Mouse (Mus musculus): ENCODE results near the gene Coa4.
A peak's percentile ranks its signal among the peaks of the same experiment; 100 is the strongest.

Coa4 gene

GRCm38 (mm10) chr7:100572061-100572460 is 35.2 kb downstream of the Coa4 start:
- no peak for TF ChIP-seq GATA4 (IDR thresholded peaks at IDR 0.05; ENCODE audit: insufficient replicate concordance, low read length)

DNA sequence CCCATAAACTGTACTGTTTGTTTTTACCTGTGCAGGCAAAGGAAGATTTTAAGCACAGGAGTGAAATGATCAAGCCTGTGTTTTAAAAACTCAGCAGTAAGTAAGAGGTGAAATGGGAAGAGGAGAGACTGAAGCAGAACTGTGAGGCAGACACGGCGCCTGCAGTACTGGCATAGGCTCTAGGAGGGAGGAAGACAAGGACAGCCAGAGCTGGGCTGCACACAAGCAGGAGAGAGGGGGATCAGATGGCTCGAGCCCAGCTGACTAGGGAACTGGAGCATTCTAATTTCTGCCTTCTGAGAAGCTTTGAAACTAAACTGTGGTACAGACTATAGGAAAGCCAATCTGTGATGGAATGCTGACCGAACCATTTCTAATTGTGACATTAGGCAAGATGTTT is 35.8 kb downstream of the Coa4 start:
- TF ChIP-seq GATA4 (IDR thresholded peaks at IDR 0.05; ENCODE audit: insufficient replicate concordance, low read length), result no peak

DNA sequence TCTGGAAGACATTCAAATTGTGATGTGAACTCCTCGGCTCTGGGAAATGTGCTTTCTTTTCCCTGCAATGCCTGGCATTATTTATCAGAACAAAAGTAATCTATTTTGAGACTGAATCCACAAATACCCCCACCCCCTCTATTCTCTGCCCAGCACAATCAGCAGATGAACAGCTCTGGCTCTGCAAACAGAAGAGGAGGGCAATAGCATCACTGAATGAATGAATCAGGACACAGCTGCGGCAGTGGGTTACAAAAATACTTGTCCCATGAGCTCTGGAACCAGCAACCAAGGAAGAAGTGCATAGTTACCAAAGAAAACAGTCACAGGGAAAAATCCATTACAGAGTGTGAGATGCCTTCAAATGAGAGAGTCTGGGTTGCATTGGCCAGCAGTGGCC is 41.9 kb downstream of the Coa4 start:
- TF ChIP-seq GATA4 (IDR thresholded peaks at IDR 0.05; ENCODE audit: insufficient replicate concordance, low read length), result no peak

GRCm38 (mm10) chr7:100582235-100582634 is 45.4 kb downstream of the Coa4 start:
- TF ChIP-seq GATA4 (IDR thresholded peaks at IDR 0.05; ENCODE audit: insufficient replicate concordance, low read length), result no peak

DNA sequence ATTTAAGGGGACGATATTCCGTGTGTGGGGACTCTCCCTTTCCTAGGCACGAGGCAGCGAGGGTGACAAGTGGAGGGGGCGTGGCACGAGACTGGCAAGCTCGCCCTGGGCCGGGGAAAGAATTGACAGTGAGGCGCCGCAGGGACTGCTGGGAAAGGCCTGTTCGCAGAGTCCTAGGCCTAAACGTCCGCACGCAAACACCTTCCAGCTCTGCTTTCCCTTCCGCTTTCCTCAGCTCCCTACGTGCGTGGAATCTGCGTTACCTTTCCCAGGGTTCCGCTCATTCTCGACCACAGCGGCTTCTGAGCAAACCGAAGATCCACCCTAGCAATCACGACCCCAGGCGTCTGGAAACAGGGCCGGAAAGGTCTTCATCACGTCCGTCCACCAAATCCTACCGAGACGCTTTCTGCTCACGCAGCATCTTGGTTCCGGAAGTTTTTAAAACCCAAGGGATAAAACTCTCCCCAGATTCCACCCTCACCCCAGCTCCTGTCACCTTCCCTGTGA is 45.9 kb downstream of the Coa4 start:
- TF ChIP-seq GATA4 (IDR thresholded peaks at IDR 0.05; ENCODE audit: insufficient replicate concordance, low read length), result peak; percentile 55; the same call in 1 of the 2 replicates

GRCm38 (mm10) chr7:100589816-100590215 is 52.9 kb downstream of the Coa4 start:
- TF ChIP-seq GATA4 (IDR thresholded peaks at IDR 0.05; ENCODE audit: insufficient replicate concordance, low read length), result no peak

Data from liver, adult (tissue).